Mouse (Mus musculus) embryonic facial prominence, embryonic 14.5 days (tissue): ENCODE results near the gene Hras. TPM values are rescaled to one million over a fixed set of nuclear protein-coding genes. Genes with fewer than 3 reads are reported as not detected.
A peak's percentile ranks its signal among the peaks of the same experiment; 100 is the strongest.

ENCODE experiments used
- ATAC-seq: fragments of 200-750 bp; cut with Nextera tagmentation; 2 replicates; pipeline ENCODE4 v1.8.0; 2017; ENCODE audit warnings: low read depth, moderate number of reproducible peaks, moderate TSS enrichment
- DNase-seq: peaks from one replicate; pipeline ENCODE4 v3.0.0-alpha.2; 2015; ENCODE audit warnings: low spot score
- H3K27ac ChIP-seq: fragments of 300-500 bp; sonication (generic); replicated peaks from 2 replicates; pipeline ENCODE4 v1.5.1; 2014; ENCODE audit warnings: low read depth, mild to moderate bottlenecking, low read length, moderate library complexity
- H3K27me3 ChIP-seq: fragments of 300-500 bp; sonication (generic); replicated peaks from 2 replicates; pipeline ENCODE4 v1.6.1; 2014; ENCODE audit warnings: low read length; ENCODE audit not compliant: control insufficient read depth, insufficient read depth
- H3K36me3 ChIP-seq: fragments of 300-500 bp; sonication (generic); 2 replicates; pipeline ENCODE4 v1.6.1; 2014; ENCODE audit warnings: low read length, mixed read lengths; ENCODE audit not compliant: control insufficient read depth, insufficient read depth
- H3K4me1 ChIP-seq: fragments of 300-500 bp; sonication (generic); 2 replicates; pipeline ENCODE4 v1.6.1; 2014; ENCODE audit warnings: antibody characterized with exemption, low read length; ENCODE audit not compliant: control insufficient read depth, insufficient read depth
- H3K4me2 ChIP-seq: fragments of 300-500 bp; sonication (generic); 2 replicates; pipeline ENCODE4 v1.6.1; 2014; ENCODE audit warnings: low read depth, mild to moderate bottlenecking, low read length, moderate library complexity, mixed read lengths
- H3K4me3 ChIP-seq: fragments of 300-500 bp; sonication (generic); 2 replicates; pipeline ENCODE4 v1.5.1; 2014; ENCODE audit warnings: low read depth, mild to moderate bottlenecking, low read length
- H3K9ac ChIP-seq: fragments of 300-500 bp; sonication (generic); 2 replicates; pipeline ENCODE4 v1.6.1; 2014; ENCODE audit warnings: low read depth, mild to moderate bottlenecking, low read length, moderate library complexity, mixed read lengths
- H3K9me3 ChIP-seq: fragments of 300-500 bp; sonication (generic); 2 replicates; pipeline ENCODE4 v1.6.1; 2016; ENCODE audit warnings: low read length; ENCODE audit not compliant: control insufficient read depth
- WGBS: fragments of 180-500 bp; shearing (Covaris S2); extraction: QIAGEN DNeasy Blood & Tissue Kit; methylation state at CpG from one replicate; pipeline ENCODE4 v1.1.7; 2014; 5-methylcytosine and 5-hydroxymethylcytosine counted together
- polyA plus RNA-seq: library from polyadenylated mRNA; unstranded; fragments of >200 nt; fragmentation: Nextera tagmentation; extraction: Ambion mirVana; gene quantifications from 2 replicates; pipeline ENCODE4 v1.2.1, GENCODE M21; 2014

The Hras gene
- polyA plus RNA-seq, 1 experiment from 2014 or later, result 142 TPM

DNA sequence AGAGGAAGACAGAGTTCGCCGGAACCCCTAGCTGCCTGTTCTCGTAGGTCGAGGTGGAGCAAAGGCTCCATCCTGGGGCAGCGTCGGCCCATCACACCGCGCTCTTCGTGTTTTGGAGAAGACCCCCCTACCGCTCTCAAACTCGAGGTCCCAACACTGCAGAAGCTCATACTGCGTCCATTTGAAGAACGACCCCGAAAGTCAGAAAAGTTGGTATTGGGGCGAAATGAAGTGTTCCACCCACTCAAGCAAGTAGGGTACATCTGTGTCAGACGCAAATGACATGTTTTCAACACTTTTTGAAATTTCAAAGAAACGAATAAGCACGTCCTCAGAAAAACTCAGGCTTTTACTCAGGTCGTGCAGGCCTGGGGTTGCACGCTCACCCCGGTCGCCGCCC is 604 bp upstream of the Hras start:
- 1% methylated on average over 23 of the region's 23 CpGs for WGBS
- peaks cover 30% of the 10 kb centered on the region for H3K36me3 ChIP-seq
- no peaks in the 10 kb centered on the region for H3K27me3 ChIP-seq
- peak overlapping the region; percentile 99 for H3K4me2 ChIP-seq
- no peak for ATAC-seq
- no peaks in the 10 kb centered on the region for H3K9me3 ChIP-seq
- peak overlapping the region; percentile 69 for H3K9ac ChIP-seq
- H3K4me1 ChIP-seq, result peaks cover 11% of the 10 kb centered on the region
- peak overlapping the region; percentile 92 for H3K4me3 ChIP-seq
- no peak for DNase-seq
- H3K27ac ChIP-seq, result peak overlapping the region; percentile 81

DNA sequence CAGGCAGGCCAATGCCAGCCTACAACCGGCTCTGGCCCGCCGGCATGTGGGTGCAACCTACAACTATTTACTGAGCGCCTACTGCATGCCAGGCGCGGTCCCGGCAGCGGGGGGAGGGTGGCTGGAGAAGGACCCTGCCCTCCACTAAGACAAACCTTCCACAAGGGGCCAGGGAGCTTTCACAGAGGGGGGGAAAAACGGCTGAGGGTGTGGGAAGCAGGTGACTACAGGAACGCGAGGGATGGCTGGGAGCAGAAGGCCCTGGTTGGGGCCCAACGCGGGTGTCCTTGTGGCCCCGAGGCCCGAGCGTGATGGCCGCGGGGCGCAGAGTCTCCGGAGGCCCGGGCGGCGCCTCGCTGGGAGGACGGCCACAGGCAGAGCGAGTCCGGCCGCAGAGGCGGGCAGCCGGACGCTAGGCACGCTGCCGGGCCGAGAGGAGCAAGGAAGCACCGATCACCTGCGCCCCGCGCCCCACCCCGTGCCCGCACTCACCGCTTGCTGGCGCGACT is 403 bp downstream of the Hras start:
- peaks cover 11% of the 10 kb centered on the region for H3K4me1 ChIP-seq
- peak overlapping the region; percentile 83 for H3K27ac ChIP-seq
- ATAC-seq (peak; percentile 38), DNase-seq (peak; percentile 65)
- H3K36me3 ChIP-seq, result peaks cover 34% of the 10 kb centered on the region
- H3K27me3 ChIP-seq, result no peaks in the 10 kb centered on the region
- no peaks in the 10 kb centered on the region for H3K9me3 ChIP-seq
- under 1% methylated on average over 21 of the region's 43 CpGs for WGBS
- peak overlapping the region; percentile 92 for H3K9ac ChIP-seq
- H3K4me3 ChIP-seq, result peak overlapping the region; percentile 92
- peak overlapping the region; percentile 99 for H3K4me2 ChIP-seq

DNA sequence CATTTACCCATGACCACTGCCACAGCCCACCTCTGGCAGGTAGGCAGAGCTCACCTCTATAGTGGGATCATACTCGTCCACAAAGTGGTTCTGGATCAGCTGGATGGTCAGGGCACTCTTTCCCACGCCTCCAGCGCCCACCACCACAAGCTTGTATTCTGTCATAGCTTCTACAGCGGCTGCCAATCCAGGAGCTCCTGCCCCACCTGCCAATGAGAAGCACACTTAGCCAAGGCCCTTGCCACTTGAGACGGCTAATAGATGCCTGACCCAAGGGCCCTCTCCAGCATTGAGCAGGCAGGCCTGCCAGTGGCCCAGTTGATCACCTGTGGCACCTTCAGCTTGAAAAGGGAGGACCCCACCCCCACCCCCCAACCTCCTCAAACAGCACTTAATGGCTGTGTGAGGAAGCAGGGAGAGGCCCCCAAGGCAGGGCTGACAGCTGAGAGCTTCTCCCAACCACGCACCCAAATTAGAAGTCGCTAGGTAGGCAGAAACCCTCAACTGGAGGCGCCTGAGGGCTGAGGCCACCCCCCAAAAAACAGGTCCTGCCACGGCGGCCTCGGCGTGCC is 943 bp downstream of the Hras start:
- no peaks in the 10 kb centered on the region for H3K27me3 ChIP-seq
- peak overlapping the region; percentile 92 for H3K9ac ChIP-seq
- H3K4me1 ChIP-seq, result peaks cover 11% of the 10 kb centered on the region
- peaks cover 34% of the 10 kb centered on the region for H3K36me3 ChIP-seq
- no peaks in the 10 kb centered on the region for H3K9me3 ChIP-seq
- H3K4me3 ChIP-seq, result peak overlapping the region; percentile 92
- ATAC-seq, result no peak
- H3K4me2 ChIP-seq, result peak overlapping the region; percentile 99
- 27% methylated on average over 10 of the region's 12 CpGs for WGBS
- DNase-seq, result no peak
- peak overlapping the region; percentile 83 for H3K27ac ChIP-seq

DNA sequence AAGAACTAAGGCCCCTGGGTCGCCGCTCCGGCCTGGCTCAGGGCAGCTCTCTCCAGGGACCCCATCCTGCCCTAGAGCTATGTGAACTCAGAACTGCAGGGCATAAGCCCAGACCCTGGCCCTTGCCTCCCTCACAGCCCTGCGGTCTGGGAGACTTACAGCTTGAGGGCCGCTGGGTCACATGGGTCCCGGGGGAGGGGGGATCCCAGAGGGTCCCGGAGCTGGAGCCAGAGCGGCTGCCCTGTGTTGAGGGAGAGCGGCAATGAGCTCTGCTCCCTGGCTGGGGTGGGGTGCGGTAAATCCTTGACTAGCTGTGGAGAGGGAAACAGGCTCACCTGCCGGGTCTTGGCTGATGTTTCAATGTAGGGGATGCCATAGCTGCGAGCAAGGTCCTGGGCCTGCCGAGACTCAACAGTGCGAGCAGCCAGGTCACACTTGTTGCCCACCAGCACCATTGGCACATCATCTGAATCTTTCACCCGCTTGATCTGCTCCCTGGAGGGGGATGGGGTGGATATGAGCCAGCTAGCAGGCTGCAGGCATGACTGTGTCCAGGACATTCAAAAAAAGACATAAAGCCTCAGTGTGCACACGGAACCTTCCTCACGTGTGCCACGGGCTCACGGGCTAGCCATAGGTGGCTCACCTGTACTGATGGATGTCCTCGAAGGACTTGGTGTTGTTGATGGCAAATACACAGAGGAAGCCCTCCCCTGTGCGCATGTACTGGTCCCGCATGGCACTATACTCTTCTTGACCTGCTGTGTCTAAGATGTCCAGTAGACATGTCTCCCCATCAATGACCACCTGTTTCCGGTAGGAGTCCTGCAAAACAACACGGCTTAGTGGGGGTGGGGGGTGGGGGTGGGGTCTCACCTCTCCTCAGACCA is 1.8 kb downstream of the Hras start:
- WGBS, result 84% methylated on average over 22 of the region's 24 CpGs
- Histone ChIP-seq H3K27ac (no peak overlapping the region), H3K36me3 (peaks cover 34% of the 10 kb centered on the region), H3K27me3 (no peaks in the 10 kb centered on the region), H3K4me3 (no peak overlapping the region), H3K4me2 (peak overlapping the region; percentile 99; the same call in 1 of the 2 replicates), H3K9me3 (no peaks in the 10 kb centered on the region), H3K4me1 (peaks cover 11% of the 10 kb centered on the region), H3K9ac (peak overlapping the region; percentile 35; the same call in 1 of the 2 replicates)
- DNase-seq (no peak), ATAC-seq (no peak)

DNA sequence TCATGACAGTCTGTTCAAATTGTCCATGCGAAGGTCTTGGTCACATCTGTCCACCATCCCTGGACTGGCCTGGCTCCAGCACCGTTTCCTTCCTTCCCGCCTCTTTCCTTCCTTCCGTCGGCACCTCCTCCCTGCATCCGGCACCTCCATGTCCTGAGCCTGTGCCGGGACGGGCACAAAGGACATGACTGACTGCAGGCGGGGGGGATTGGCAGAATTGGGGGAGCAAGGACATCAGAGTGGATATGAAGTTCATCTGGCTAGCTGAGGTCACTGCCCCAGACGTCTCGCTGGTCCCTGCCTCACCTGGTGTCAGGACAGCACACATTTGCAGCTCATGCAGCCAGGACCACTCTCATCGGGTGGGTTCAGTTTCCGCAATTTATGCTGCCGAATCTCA is 2.8 kb downstream of the Hras start:
- Histone ChIP-seq H3K36me3 (peaks cover 34% of the 10 kb centered on the region), H3K9me3 (no peaks in the 10 kb centered on the region), H3K4me3 (no peak overlapping the region), H3K27ac (no peak overlapping the region), H3K9ac (no peak overlapping the region), H3K27me3 (no peaks in the 10 kb centered on the region), H3K4me2 (no peak overlapping the region), H3K4me1 (peaks cover 11% of the 10 kb centered on the region)
- 89% methylated on average over 14 of the region's 14 CpGs for WGBS
- DNase-seq (no peak), ATAC-seq (no peak)

DNA sequence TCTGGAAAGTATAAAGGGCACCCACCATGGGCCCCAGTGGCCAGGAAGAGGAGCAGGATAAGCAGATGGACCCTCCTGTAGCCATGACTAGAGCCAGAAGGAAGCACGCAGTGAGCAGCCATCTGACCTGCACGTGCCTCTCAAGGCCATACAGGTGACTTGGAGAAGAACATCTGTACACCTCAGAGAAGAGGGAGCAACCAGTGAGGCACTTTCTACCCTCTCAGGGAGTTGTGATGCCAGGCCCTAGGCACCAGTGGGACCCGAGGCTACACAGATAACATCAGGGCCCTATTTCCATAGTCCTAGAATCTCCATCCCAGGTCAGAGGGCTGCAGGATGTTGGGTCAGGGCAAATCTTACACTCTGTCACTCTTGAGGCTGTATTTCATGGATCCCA is 3.6 kb downstream of the Hras start:
- H3K4me3 ChIP-seq, result no peak overlapping the region
- no peaks in the 10 kb centered on the region for H3K27me3 ChIP-seq
- ATAC-seq (no peak), DNase-seq (no peak)
- H3K27ac ChIP-seq, result no peak overlapping the region
- 82% methylated on average over 3 of the region's 3 CpGs for WGBS
- H3K4me1 ChIP-seq, result peaks cover 11% of the 10 kb centered on the region
- no peak overlapping the region for H3K4me2 ChIP-seq
- no peak overlapping the region for H3K9ac ChIP-seq
- H3K9me3 ChIP-seq, result no peaks in the 10 kb centered on the region
- peaks cover 34% of the 10 kb centered on the region for H3K36me3 ChIP-seq

DNA sequence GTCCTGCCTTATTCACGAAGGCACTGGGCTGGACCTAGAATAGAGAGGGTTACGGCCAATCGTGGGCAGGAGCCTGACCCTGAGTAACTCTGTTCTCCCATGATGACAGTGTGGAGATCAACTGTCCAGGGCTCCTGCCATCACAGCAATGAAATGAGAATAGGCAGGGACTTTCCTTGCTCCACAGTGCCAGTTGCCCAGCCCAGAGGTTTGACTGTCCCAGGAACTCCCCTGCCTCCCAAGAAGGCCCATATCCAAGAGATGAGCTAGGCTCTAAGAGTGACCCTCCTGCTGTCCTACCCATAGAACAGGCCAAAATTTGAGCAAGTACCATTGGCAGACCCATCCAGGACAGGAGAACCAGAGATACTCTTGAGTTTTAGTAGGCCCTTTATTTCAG is 5.1 kb downstream of the Hras start:
- 91% methylated on average over 3 of the region's 3 CpGs for WGBS

DNA sequence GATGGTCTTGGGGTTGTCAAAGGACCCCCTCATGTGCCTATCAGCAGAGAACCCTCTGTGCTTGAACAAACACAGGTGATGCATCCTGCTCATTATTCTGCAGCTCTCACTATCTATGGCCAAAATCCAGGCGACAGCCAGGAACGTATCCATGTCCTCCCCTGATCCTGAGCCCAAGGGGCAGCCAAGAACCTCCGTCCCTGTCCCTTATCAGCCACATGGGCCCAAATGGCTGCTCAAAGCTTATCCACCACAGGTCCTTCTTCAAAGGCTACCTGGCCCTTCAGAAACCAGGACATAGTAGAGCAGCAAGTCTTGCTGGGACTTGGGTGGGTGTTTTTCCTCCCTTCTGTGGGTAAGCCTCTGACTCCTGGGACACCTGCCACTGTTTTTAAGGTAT is 5.6 kb downstream of the Hras start:
- Histone ChIP-seq H3K9ac (no peak overlapping the region), H3K4me1 (peaks cover 11% of the 10 kb centered on the region), H3K4me2 (no peak overlapping the region), H3K4me3 (no peak overlapping the region), H3K9me3 (no peaks in the 10 kb centered on the region), H3K27me3 (no peaks in the 10 kb centered on the region), H3K36me3 (peaks cover 34% of the 10 kb centered on the region), H3K27ac (no peak overlapping the region)
- no peak for ATAC-seq
- WGBS, result 74% methylated on average over 3 of the region's 3 CpGs
- DNase-seq, result no peak

More for the DNA sequence above, 5.1 kb downstream of the Hras start:
- peaks cover 34% of the 10 kb centered on the region for H3K36me3 ChIP-seq
- no peak for DNase-seq
- H3K9ac ChIP-seq, result no peak overlapping the region
- H3K4me2 ChIP-seq, result no peak overlapping the region
- H3K27ac ChIP-seq, result no peak overlapping the region
- ATAC-seq, result no peak
- H3K4me3 ChIP-seq, result no peak overlapping the region
- no peaks in the 10 kb centered on the region for H3K27me3 ChIP-seq
- H3K4me1 ChIP-seq, result peaks cover 11% of the 10 kb centered on the region
- H3K9me3 ChIP-seq, result no peaks in the 10 kb centered on the region
